Mouse (Mus musculus) adrenal gland, postnatal 4 days (tissue): ENCODE measurements around the gene Pygo2. TPM values are rescaled to one million over a fixed set of nuclear protein-coding genes. Genes with fewer than 3 reads are reported as not detected.

Experiments
- DNase-seq, 2 experiments: peaks; one replicate each; pipeline ENCODE4 v3.0.0; 2021 to 2022; ENCODE audit warnings: low spot score in 2 of 2, mixed read lengths in 2 of 2
- total RNA-seq, 2 experiments: library from RNA; stranded (reverse); gene quantifications; 2 replicates each; pipeline ENCODE4 v1.2.3; 2021

Gene Pygo2
- total RNA-seq, 2 experiments from 2014 or later: 43.0 to 44.3 TPM

GRCm38 (mm10) chr3:89451916-89452315, 21.9 kb downstream of the Pygo2 start:
- DNase-seq: no peak

GRCm38 (mm10) chr3:89454401-89455177, 24.6 kb downstream of the Pygo2 start, which contains the start of gene Pmvk:
Pmvk (plus strand) TSS chr3:89454541.
- no peak for DNase-seq

- DNase-seq: no peak
These were observed 25.8 kb downstream of the Pygo2 start for GRCm38 (mm10) chr3:89455786-89456285.

GRCm38 (mm10) chr3:89456726-89457665, 27.0 kb downstream of the Pygo2 start:
- peak in 1 of 2 experiments; percentile 56 for DNase-seq

- no peak for DNase-seq
These were observed 28.5 kb downstream of the Pygo2 start for GRCm38 (mm10) chr3:89458372-89458964.

GRCm38 (mm10) chr3:89458965-89459807, 29.2 kb downstream of the Pygo2 start:
- peak; percentile 71 to 77 for DNase-seq

GRCm38 (mm10) chr3:89468268-89468667, 38.3 kb downstream of the Pygo2 start:
- DNase-seq: no peak

- DNase-seq: no peak
These were observed 42.3 kb downstream of the Pygo2 start for GRCm38 (mm10) chr3:89472280-89472679.

- DNase-seq: no peak
These were observed 43.8 kb downstream of the Pygo2 start for GRCm38 (mm10) chr3:89473838-89474237.

GRCm38 (mm10) chr3:89479055-89479454, 49.0 kb downstream of the Pygo2 start:
- DNase-seq: no peak

GRCm38 (mm10) chr3:89481488-89481887, 51.5 kb downstream of the Pygo2 start:
- no peak for DNase-seq

GRCm38 (mm10) chr3:89482249-89482648, 52.2 kb downstream of the Pygo2 start:
- DNase-seq: no peak

Other genes starting within 250 kb of the Pygo2 start
- 10 to 100 TPM; 27.2 to 34.1 TPM for gene Fam189b, start 247.1 kb upstream of the Pygo2 start, total RNA-seq
- gene Gba, start 227.3 kb upstream of the Pygo2 start, total RNA-seq: 10 to 100 TPM; 60.8 to 61.2 TPM
- gene Thbs3, start 215.0 kb upstream of the Pygo2 start, total RNA-seq: 10 to 100 TPM; 31.1 to 36.7 TPM
- gene Mtx1, start 203.1 kb upstream of the Pygo2 start, total RNA-seq: 100 to 1,000 TPM; 179 to 182 TPM
- gene Muc1, start 201.2 kb upstream of the Pygo2 start, total RNA-seq: 1 to 10 TPM; 1.2 to 8.9 TPM
- 100 to 1,000 TPM; 120 to 130 TPM for gene Krtcap2, start 184.2 kb upstream of the Pygo2 start, total RNA-seq
- 1 to 10 TPM; 3.4 to 4.9 TPM for gene Trim46, start 183.9 kb upstream of the Pygo2 start, total RNA-seq
- gene Dpm3, start 170.9 kb upstream of the Pygo2 start, total RNA-seq: 100 to 1,000 TPM; 108 TPM
- 10 to 100 TPM; 62.4 to 63.1 TPM for gene Slc50a1, start 159.6 kb upstream of the Pygo2 start, total RNA-seq
- 10 to 100 TPM; 32.1 to 35.2 TPM for gene Efna1, start 149.1 kb upstream of the Pygo2 start, total RNA-seq
- gene Efna3, start 107.2 kb upstream of the Pygo2 start, total RNA-seq: 1 to 10 TPM in 1 of 2 experiments, under 1 TPM in 1; 0.84 to 1.6 TPM
- 1 to 10 TPM; 3.3 to 6.1 TPM for gene Efna4, start 92.2 kb upstream of the Pygo2 start, total RNA-seq
- gene Adam15, start 80.2 kb upstream of the Pygo2 start, total RNA-seq: 10 to 100 TPM; 60.7 to 74.6 TPM
- gene Dcst2, start 68.2 kb upstream of the Pygo2 start, total RNA-seq: under 1 TPM; 0.25 to 0.48 TPM
- 1 to 10 TPM in 1 of 2 experiments, under 1 TPM in 1; 0.81 to 1.2 TPM for gene Dcst1, start 65.0 kb upstream of the Pygo2 start, total RNA-seq
- gene Zbtb7b, start 35.4 kb upstream of the Pygo2 start, total RNA-seq: 10 to 100 TPM; 41.8 to 47.2 TPM
- not detected for gene Lenep, start 27.4 kb upstream of the Pygo2 start, total RNA-seq
- gene Flad1, start 18.3 kb upstream of the Pygo2 start, total RNA-seq: 10 to 100 TPM; 30.9 to 36.8 TPM
- 10 to 100 TPM; 64.2 to 66.3 TPM for gene Cks1b, start 11.8 kb upstream of the Pygo2 start, total RNA-seq
- 100 to 1,000 TPM; 142 to 145 TPM for gene Shc1, start 11.8 kb upstream of the Pygo2 start, total RNA-seq
- 10 to 100 TPM; 58.7 to 58.8 TPM for gene Pbxip1, start 6.5 kb downstream of the Pygo2 start, total RNA-seq
- 10 to 100 TPM; 14.9 to 17.3 TPM for gene Pmvk, start 24.3 kb downstream of the Pygo2 start, total RNA-seq
- 1 to 10 TPM; 6.6 to 7.2 TPM for gene Kcnn3, start 90.0 kb downstream of the Pygo2 start, total RNA-seq